Mouse (Mus musculus): Measurements from ENCODE around the gene Men1.

Men1 gene

GRCm38 (mm10) chr19:6291117-6291781 is 43.5 kb upstream of the Men1 start:
- peaks cover 93% of the 10 kb centered on the region for H3K36me3 ChIP-seq (ENCODE audit: insufficient read depth, low read length)
- H3K4me3 ChIP-seq (replicated peaks; ENCODE audit: low read length): peak overlapping the region; percentile 46
- H3K27me3 ChIP-seq (ENCODE audit: insufficient read depth, low read length): no peaks in the 10 kb centered on the region
- TF ChIP-seq POU5F1 (IDR thresholded peaks at IDR 0.05; ENCODE audit: borderline replicate concordance, low read length): no peak
- TF ChIP-seq NANOG (IDR thresholded peaks at IDR 0.05; ENCODE audit: borderline replicate concordance, low read length): no peak
- no peak for TF ChIP-seq CTCF (conservative IDR thresholded peaks at IDR 0.05; ENCODE audit: low read length)
- H3K9me3 ChIP-seq (ENCODE audit: low read length): no peaks in the 10 kb centered on the region
- peaks cover 94% of the 10 kb centered on the region for H3K4me1 ChIP-seq (replicated peaks; ENCODE audit: low read depth, low read length)

GRCm38 (mm10) chr19:6292262-6292661 is 42.5 kb upstream of the Men1 start:
- TF ChIP-seq CTCF (conservative IDR thresholded peaks at IDR 0.05; ENCODE audit: low read length) (no peak), NANOG (IDR thresholded peaks at IDR 0.05; ENCODE audit: borderline replicate concordance, low read length) (no peak), POU5F1 (IDR thresholded peaks at IDR 0.05; ENCODE audit: borderline replicate concordance, low read length) (no peak)
- no peaks in the 10 kb centered on the region for H3K9me3 ChIP-seq (ENCODE audit: low read length)
- no peaks in the 10 kb centered on the region for H3K27me3 ChIP-seq (ENCODE audit: insufficient read depth, low read length)
- no peak overlapping the region for H3K4me3 ChIP-seq (replicated peaks; ENCODE audit: low read length)
- peaks cover 94% of the 10 kb centered on the region for H3K4me1 ChIP-seq (replicated peaks; ENCODE audit: low read depth, low read length)
- H3K36me3 ChIP-seq (ENCODE audit: insufficient read depth, low read length): peaks cover 93% of the 10 kb centered on the region

- H3K4me1 ChIP-seq (replicated peaks; ENCODE audit: low read depth, low read length): peaks cover 95% of the 10 kb centered on the region
Observed at GRCm38 (mm10) chr19:6294301-6294700, 40.5 kb upstream of the Men1 start.

GRCm38 (mm10) chr19:6296551-6297210 is 38.1 kb upstream of the Men1 start:
- Histone ChIP-seq H3K4me3 (replicated peaks; ENCODE audit: low read length) (no peak overlapping the region; the same call in 1 of the 2 replicates), H3K36me3 (ENCODE audit: insufficient read depth, low read length) (peaks cover 87% of the 10 kb centered on the region), H3K9me3 (ENCODE audit: low read length) (no peaks in the 10 kb centered on the region), H3K4me1 (replicated peaks; ENCODE audit: low read depth, low read length) (peaks cover 97% of the 10 kb centered on the region), H3K27me3 (ENCODE audit: insufficient read depth, low read length) (no peaks in the 10 kb centered on the region)
- no peak for TF ChIP-seq NANOG (IDR thresholded peaks at IDR 0.05; ENCODE audit: borderline replicate concordance, low read length)
- no peak for TF ChIP-seq POU5F1 (IDR thresholded peaks at IDR 0.05; ENCODE audit: borderline replicate concordance, low read length)
- TF ChIP-seq CTCF (conservative IDR thresholded peaks at IDR 0.05; ENCODE audit: low read length): no peak

More at GRCm38 (mm10) chr19:6294301-6294700, 40.5 kb upstream of the Men1 start:
- Histone ChIP-seq H3K27me3 (ENCODE audit: insufficient read depth, low read length) (no peaks in the 10 kb centered on the region), H3K4me3 (replicated peaks; ENCODE audit: low read length) (0 out of 2 replicates have a peak overlapping the region, but pooled peaks have one; percentile 13), H3K9me3 (ENCODE audit: low read length) (no peaks in the 10 kb centered on the region), H3K36me3 (ENCODE audit: insufficient read depth, low read length) (peaks cover 93% of the 10 kb centered on the region)
- TF ChIP-seq POU5F1 (IDR thresholded peaks at IDR 0.05; ENCODE audit: borderline replicate concordance, low read length) (no peak), CTCF (conservative IDR thresholded peaks at IDR 0.05; ENCODE audit: low read length) (no peak), NANOG (IDR thresholded peaks at IDR 0.05; ENCODE audit: borderline replicate concordance, low read length) (no peak)

GRCm38 (mm10) chr19:6297641-6298040 is 37.1 kb upstream of the Men1 start:
- no peaks in the 10 kb centered on the region for H3K9me3 ChIP-seq (ENCODE audit: low read length)
- no peaks in the 10 kb centered on the region for H3K27me3 ChIP-seq (ENCODE audit: insufficient read depth, low read length)
- TF ChIP-seq NANOG (IDR thresholded peaks at IDR 0.05; ENCODE audit: borderline replicate concordance, low read length): no peak
- TF ChIP-seq POU5F1 (IDR thresholded peaks at IDR 0.05; ENCODE audit: borderline replicate concordance, low read length): no peak
- TF ChIP-seq CTCF (conservative IDR thresholded peaks at IDR 0.05; ENCODE audit: low read length): no peak
- H3K36me3 ChIP-seq (ENCODE audit: insufficient read depth, low read length): peaks cover 77% of the 10 kb centered on the region
- H3K4me1 ChIP-seq (replicated peaks; ENCODE audit: low read depth, low read length): peaks cover 97% of the 10 kb centered on the region
- no peak overlapping the region for H3K4me3 ChIP-seq (replicated peaks; ENCODE audit: low read length)

- no peaks in the 10 kb centered on the region for H3K27me3 ChIP-seq (ENCODE audit: insufficient read depth, low read length)
- H3K4me1 ChIP-seq (replicated peaks; ENCODE audit: low read depth, low read length): peaks cover 99% of the 10 kb centered on the region
- peaks cover 64% of the 10 kb centered on the region for H3K36me3 ChIP-seq (ENCODE audit: insufficient read depth, low read length)
- no peaks in the 10 kb centered on the region for H3K9me3 ChIP-seq (ENCODE audit: low read length)
- no peak for TF ChIP-seq NANOG (IDR thresholded peaks at IDR 0.05; ENCODE audit: borderline replicate concordance, low read length)
- no peak for TF ChIP-seq CTCF (conservative IDR thresholded peaks at IDR 0.05; ENCODE audit: low read length)
- TF ChIP-seq POU5F1 (IDR thresholded peaks at IDR 0.05; ENCODE audit: borderline replicate concordance, low read length): no peak
- no peak overlapping the region for H3K4me3 ChIP-seq (replicated peaks; ENCODE audit: low read length)
Observed at GRCm38 (mm10) chr19:6299003-6299402, 35.8 kb upstream of the Men1 start.

GRCm38 (mm10) chr19:6299450-6300267 is 35.1 kb upstream of the Men1 start:
- Histone ChIP-seq H3K4me1 (replicated peaks; ENCODE audit: low read depth, low read length) (peaks cover 100% of the 10 kb centered on the region), H3K27me3 (ENCODE audit: insufficient read depth, low read length) (no peaks in the 10 kb centered on the region), H3K9me3 (ENCODE audit: low read length) (no peaks in the 10 kb centered on the region), H3K4me3 (replicated peaks; ENCODE audit: low read length) (peak overlapping the region; percentile 39), H3K36me3 (ENCODE audit: insufficient read depth, low read length) (peaks cover 58% of the 10 kb centered on the region)
- TF ChIP-seq NANOG (IDR thresholded peaks at IDR 0.05; ENCODE audit: borderline replicate concordance, low read length): no peak
- no peak for TF ChIP-seq CTCF (conservative IDR thresholded peaks at IDR 0.05; ENCODE audit: low read length)
- TF ChIP-seq POU5F1 (IDR thresholded peaks at IDR 0.05; ENCODE audit: borderline replicate concordance, low read length): no peak

- TF ChIP-seq NANOG (IDR thresholded peaks at IDR 0.05; ENCODE audit: borderline replicate concordance, low read length) (no peak), CTCF (conservative IDR thresholded peaks at IDR 0.05; ENCODE audit: low read length) (no peak), POU5F1 (IDR thresholded peaks at IDR 0.05; ENCODE audit: borderline replicate concordance, low read length) (no peak)
- no peaks in the 10 kb centered on the region for H3K9me3 ChIP-seq (ENCODE audit: low read length)
- peaks cover 50% of the 10 kb centered on the region for H3K36me3 ChIP-seq (ENCODE audit: insufficient read depth, low read length)
- H3K27me3 ChIP-seq (ENCODE audit: insufficient read depth, low read length): no peaks in the 10 kb centered on the region
- H3K4me1 ChIP-seq (replicated peaks; ENCODE audit: low read depth, low read length): peaks cover 98% of the 10 kb centered on the region
- peak overlapping the region; percentile 39; the same call in 1 of the 2 replicates for H3K4me3 ChIP-seq (replicated peaks; ENCODE audit: low read length)
Observed at GRCm38 (mm10) chr19:6300402-6300841, 34.4 kb upstream of the Men1 start.

Data from E14TG2a.4 (cell line).